Mouse (Mus musculus) lung, embryonic 14.5 days (tissue): Measurements from ENCODE around the gene Pld5. TPM values are rescaled to one million over a fixed set of nuclear protein-coding genes. Genes with fewer than 3 reads are reported as not detected.

Experiments used
- ATAC-seq: fragments of 200-750 bp; cut with Nextera tagmentation; 2 replicates; pipeline ENCODE4 v1.8.0; 2017; ENCODE audit warnings: mild to moderate bottlenecking, moderate TSS enrichment, moderate library complexity; ENCODE audit not compliant: insufficient read depth
- DNase-seq: peaks from one replicate; pipeline ENCODE4 v3.0.0-alpha.2; 2015
- H3K27ac ChIP-seq: fragments of 300-500 bp; sonication (generic); 2 replicates; pipeline ENCODE4 v1.5.1; 2014; ENCODE audit warnings: low read depth, mild to moderate bottlenecking, moderate library complexity
- H3K27me3 ChIP-seq: fragments of 300-500 bp; sonication (generic); 2 replicates; pipeline ENCODE4 v1.6.1; 2014; ENCODE audit warnings: low read length, control low read depth; ENCODE audit not compliant: insufficient read depth
- H3K36me3 ChIP-seq: fragments of 300-500 bp; sonication (generic); 2 replicates; pipeline ENCODE4 v1.6.1; 2014; ENCODE audit warnings: control low read depth; ENCODE audit not compliant: insufficient read depth
- H3K4me1 ChIP-seq: fragments of 300-500 bp; sonication (generic); 2 replicates; pipeline ENCODE4 v1.6.1; 2014; ENCODE audit warnings: antibody characterized with exemption, control low read depth; ENCODE audit not compliant: insufficient read depth
- H3K4me2 ChIP-seq: fragments of 300-500 bp; sonication (generic); 2 replicates; pipeline ENCODE4 v1.6.1; 2014; ENCODE audit warnings: mild to moderate bottlenecking
- H3K4me3 ChIP-seq: fragments of 300-500 bp; sonication (generic); 2 replicates; pipeline ENCODE4 v1.5.1; 2014; ENCODE audit warnings: low read depth, low read length
- H3K9ac ChIP-seq: fragments of 300-500 bp; sonication (generic); 2 replicates; pipeline ENCODE4 v1.6.1; 2014
- H3K9me3 ChIP-seq: fragments of 300-500 bp; sonication (generic); 2 replicates; pipeline ENCODE4 v1.6.1; 2016; ENCODE audit warnings: low read depth, low read length, control low read depth
- CTCF ChIP-seq: IDR thresholded peaks from 2 replicates; pipeline ENCODE4 v1.5.1; 2016; ENCODE audit warnings: antibody characterized with exemption, low read depth
- WGBS: fragments of 180-500 bp; shearing (Covaris S2); extraction: QIAGEN DNeasy Blood & Tissue Kit; methylation state at CpG from one replicate; pipeline ENCODE4 v1.1.7; 2014; 5-methylcytosine and 5-hydroxymethylcytosine counted together
- polyA plus RNA-seq: library from polyadenylated mRNA; unstranded; fragments of >200 nt; fragmentation: Nextera tagmentation; extraction: Ambion mirVana; gene quantifications from 2 replicates; pipeline ENCODE4 v1.2.1, GENCODE M21; 2014

Pld5 gene
- polyA plus RNA-seq, 1 experiment from 2014 or later, result 0.30 TPM

- Histone ChIP-seq H3K36me3 (no peaks in the 10 kb centered on the region), H3K9me3 (no peaks in the 10 kb centered on the region), H3K4me3 (no peak overlapping the region), H3K9ac (no peak overlapping the region), H3K4me1 (no peaks in the 10 kb centered on the region), H3K27ac (0 out of 2 replicates have a peak overlapping the region, but pooled peaks have one; percentile 8), H3K27me3 (no peaks in the 10 kb centered on the region), H3K4me2 (no peak overlapping the region)
- no peak for DNase-seq
- peak; percentile 46; the same call in 1 of the 2 replicates for ATAC-seq
- TF ChIP-seq CTCF, result no peak
- 81% methylated on average over 1 of the region's 1 CpGs for WGBS
These were observed 228.7 kb downstream of the Pld5 start for GRCm38 (mm10) chr1:176046375-176046774.

GRCm38 (mm10) chr1:176043056-176043455 is 232.1 kb downstream of the Pld5 start:
- Histone ChIP-seq H3K36me3 (no peaks in the 10 kb centered on the region), H3K4me2 (no peak overlapping the region), H3K9ac (no peak overlapping the region), H3K9me3 (no peaks in the 10 kb centered on the region), H3K27ac (no peak overlapping the region), H3K4me3 (no peak overlapping the region), H3K27me3 (no peaks in the 10 kb centered on the region), H3K4me1 (no peaks in the 10 kb centered on the region)
- ATAC-seq, result no peak
- no peak for TF ChIP-seq CTCF
- WGBS, result 74% methylated on average over 4 of the region's 4 CpGs
- DNase-seq, result no peak

GRCm38 (mm10) chr1:176039923-176040322 is 235.2 kb downstream of the Pld5 start:
- Histone ChIP-seq H3K4me3 (no peak overlapping the region), H3K27me3 (no peaks in the 10 kb centered on the region), H3K27ac (peak overlapping the region; percentile 40), H3K4me1 (no peaks in the 10 kb centered on the region), H3K9me3 (no peaks in the 10 kb centered on the region), H3K36me3 (no peaks in the 10 kb centered on the region), H3K4me2 (no peak overlapping the region), H3K9ac (no peak overlapping the region)
- TF ChIP-seq CTCF, result no peak
- peak; percentile 52; the same call in 1 of the 2 replicates for ATAC-seq
- peak; percentile 28 for DNase-seq
- WGBS, result 47% methylated on average over 3 of the region's 3 CpGs

DNA sequence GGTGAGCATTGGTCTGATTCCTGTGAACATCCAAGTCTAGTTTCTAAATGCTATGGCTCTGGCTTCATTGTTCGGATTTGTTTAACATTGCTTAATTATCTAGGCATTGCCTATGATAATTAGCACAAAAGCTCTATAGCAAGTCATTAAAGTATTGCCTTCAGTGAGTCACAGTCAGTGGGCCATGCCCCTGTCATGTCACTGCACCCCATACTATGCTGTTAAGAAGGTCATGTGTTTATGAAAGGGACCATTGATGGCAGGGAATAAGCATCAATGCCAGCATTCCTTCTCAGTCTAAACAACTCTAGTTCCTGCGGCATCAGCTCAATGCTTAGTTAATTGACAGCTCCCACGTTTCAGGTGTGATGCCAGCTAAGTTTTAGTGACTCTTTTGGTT is 239.1 kb downstream of the Pld5 start:
- Histone ChIP-seq H3K9ac (no peak overlapping the region), H3K36me3 (no peaks in the 10 kb centered on the region), H3K4me2 (no peak overlapping the region), H3K4me3 (no peak overlapping the region), H3K27me3 (no peaks in the 10 kb centered on the region), H3K4me1 (no peaks in the 10 kb centered on the region), H3K9me3 (no peaks in the 10 kb centered on the region), H3K27ac (no peak overlapping the region)
- ATAC-seq (no peak), DNase-seq (no peak)
- no peak for TF ChIP-seq CTCF
- 73% methylated on average over 3 of the region's 3 CpGs for WGBS

GRCm38 (mm10) chr1:176034699-176035098 is 240.4 kb downstream of the Pld5 start:
- Histone ChIP-seq H3K4me1 (no peaks in the 10 kb centered on the region), H3K4me3 (no peak overlapping the region), H3K27ac (no peak overlapping the region), H3K27me3 (no peaks in the 10 kb centered on the region), H3K9ac (no peak overlapping the region), H3K9me3 (no peaks in the 10 kb centered on the region), H3K36me3 (no peaks in the 10 kb centered on the region), H3K4me2 (no peak overlapping the region)
- WGBS, result 72% methylated on average over 6 of the region's 6 CpGs
- TF ChIP-seq CTCF, result no peak
- DNase-seq (no peak), ATAC-seq (no peak)

- H3K4me2 ChIP-seq, result no peak overlapping the region
- H3K27ac ChIP-seq, result no peak overlapping the region
- no peak for TF ChIP-seq CTCF
- H3K9me3 ChIP-seq, result no peaks in the 10 kb centered on the region
- DNase-seq (peak; percentile 19), ATAC-seq (peak; percentile 75)
- WGBS, result 54% methylated on average over 5 of the region's 5 CpGs
- H3K9ac ChIP-seq, result no peak overlapping the region
- no peak overlapping the region for H3K4me3 ChIP-seq
- no peaks in the 10 kb centered on the region for H3K27me3 ChIP-seq
- H3K4me1 ChIP-seq, result no peaks in the 10 kb centered on the region
- no peaks in the 10 kb centered on the region for H3K36me3 ChIP-seq
These were observed 241.4 kb downstream of the Pld5 start for GRCm38 (mm10) chr1:176033698-176034097.

DNA sequence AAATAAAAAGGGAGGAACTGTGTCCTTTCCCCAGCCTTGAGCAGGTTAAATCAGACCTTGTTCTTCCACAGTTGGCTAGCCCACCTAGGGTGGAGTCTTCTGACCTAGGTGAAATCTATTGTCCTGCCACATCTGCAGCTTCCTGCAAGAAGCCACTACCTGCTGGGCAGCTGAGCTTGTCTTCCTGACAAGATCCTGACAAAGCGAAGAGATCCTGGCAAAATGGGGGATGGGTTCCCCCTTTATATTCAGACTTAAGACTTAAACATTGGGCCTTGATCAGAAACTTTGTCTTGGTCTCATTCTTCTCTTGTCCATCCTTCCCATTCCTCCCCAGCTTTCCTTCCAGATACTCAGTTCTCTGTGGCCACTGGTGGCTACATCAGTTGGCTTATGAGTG is 246.0 kb downstream of the Pld5 start:
- no peak overlapping the region for H3K4me3 ChIP-seq
- no peaks in the 10 kb centered on the region for H3K36me3 ChIP-seq
- no peak overlapping the region for H3K4me2 ChIP-seq
- no peaks in the 10 kb centered on the region for H3K27me3 ChIP-seq
- ATAC-seq, result no peak
- no peaks in the 10 kb centered on the region for H3K9me3 ChIP-seq
- no peak for TF ChIP-seq CTCF
- no peaks in the 10 kb centered on the region for H3K4me1 ChIP-seq
- H3K9ac ChIP-seq, result no peak overlapping the region
- H3K27ac ChIP-seq, result no peak overlapping the region
- WGBS, result 71% methylated on average over 1 of the region's 1 CpGs
- no peak for DNase-seq

- H3K4me1 ChIP-seq, result no peaks in the 10 kb centered on the region
- no peak overlapping the region for H3K27ac ChIP-seq
- no peak for TF ChIP-seq CTCF
- no peak overlapping the region for H3K9ac ChIP-seq
- H3K4me3 ChIP-seq, result no peak overlapping the region
- DNase-seq (no peak), ATAC-seq (no peak)
- 75% methylated on average over 3 of the region's 3 CpGs for WGBS
- no peaks in the 10 kb centered on the region for H3K27me3 ChIP-seq
- H3K4me2 ChIP-seq, result no peak overlapping the region
- no peaks in the 10 kb centered on the region for H3K36me3 ChIP-seq
- H3K9me3 ChIP-seq, result no peaks in the 10 kb centered on the region
These were observed 246.7 kb downstream of the Pld5 start for GRCm38 (mm10) chr1:176028397-176028796.
